Mouse (Mus musculus) spleen, postnatal 14 days (tissue): ENCODE measurements around the gene Sppl3.

Source experiments
- DNase-seq, 2 experiments: peaks; one replicate each; pipeline ENCODE4 v3.0.0; 2021 to 2022; ENCODE audit warnings: low spot score in 2 of 2

Sppl3 gene

DNA sequence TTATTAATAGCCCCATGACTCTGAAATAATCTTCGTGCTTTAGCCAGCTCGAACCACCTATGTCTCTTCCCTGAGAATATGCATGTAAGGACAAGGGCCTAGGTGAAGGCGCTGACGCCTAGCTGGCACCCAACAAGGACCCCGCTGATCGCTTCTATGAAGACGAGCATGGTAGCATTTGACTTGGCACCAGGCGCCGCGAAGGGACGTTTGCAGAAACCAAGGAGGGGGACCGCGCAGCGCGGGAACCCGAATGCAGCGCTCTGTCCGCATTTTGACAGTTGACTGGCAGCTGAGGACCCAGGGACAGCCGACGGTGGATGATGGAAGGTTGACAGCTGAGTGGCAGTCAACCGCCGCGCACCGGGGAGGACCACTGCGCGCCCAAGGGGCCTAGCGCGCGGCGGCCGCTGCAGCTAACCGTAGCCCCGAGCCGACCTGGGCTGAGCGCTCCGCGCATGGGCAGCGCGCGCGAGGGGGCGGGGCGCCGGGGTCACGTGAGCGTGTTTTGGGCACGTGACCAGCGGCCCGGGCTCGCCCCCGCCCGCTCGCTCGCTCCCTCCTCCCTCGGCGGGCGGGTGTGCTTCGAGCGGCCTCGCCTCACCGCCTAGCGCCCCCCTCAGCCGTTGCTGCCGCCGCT lies at the start of gene Sppl3:
Gene Sppl3 (plus strand): TSS at position 561 of the 640 bp plus-strand sequence.
- peak; percentile 96 to 98 for DNase-seq

DNA sequence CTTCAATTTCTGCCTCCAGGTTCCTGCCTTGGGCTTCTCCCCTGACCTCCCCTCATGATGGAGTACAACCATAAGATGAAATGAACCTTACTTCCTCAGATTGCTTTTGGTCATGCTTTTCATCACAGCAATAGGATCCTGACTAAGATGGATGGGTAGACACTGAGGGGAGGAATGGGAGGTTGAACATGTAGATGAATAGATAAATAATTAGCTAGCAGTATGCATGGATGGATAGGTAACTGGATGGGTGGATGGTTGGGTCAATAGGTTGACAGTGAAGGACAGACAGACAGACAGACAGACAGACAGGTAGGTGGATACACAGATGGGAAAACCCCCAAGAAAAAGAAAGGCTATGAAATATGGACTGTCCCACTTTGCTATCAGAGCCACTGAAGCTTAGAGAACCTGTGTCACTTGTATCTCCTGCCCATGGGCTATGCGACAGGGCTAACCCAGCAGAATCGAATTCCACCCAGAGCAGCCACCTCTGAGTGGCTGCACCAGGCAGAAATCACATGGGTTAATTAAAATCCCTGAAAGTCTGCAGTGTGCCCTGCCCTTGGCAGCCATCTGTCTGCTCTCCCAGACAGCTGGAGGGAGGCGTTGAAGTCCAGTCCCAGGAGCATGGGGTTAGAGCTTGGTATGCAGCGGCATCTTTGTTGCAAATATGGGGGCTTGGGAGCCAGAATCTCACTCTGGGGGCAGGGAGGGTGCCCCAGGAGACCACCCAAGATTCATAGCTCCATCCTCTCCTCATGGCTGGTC lies 49.2 kb upstream of the Sppl3 start:
- no peak for DNase-seq

DNA sequence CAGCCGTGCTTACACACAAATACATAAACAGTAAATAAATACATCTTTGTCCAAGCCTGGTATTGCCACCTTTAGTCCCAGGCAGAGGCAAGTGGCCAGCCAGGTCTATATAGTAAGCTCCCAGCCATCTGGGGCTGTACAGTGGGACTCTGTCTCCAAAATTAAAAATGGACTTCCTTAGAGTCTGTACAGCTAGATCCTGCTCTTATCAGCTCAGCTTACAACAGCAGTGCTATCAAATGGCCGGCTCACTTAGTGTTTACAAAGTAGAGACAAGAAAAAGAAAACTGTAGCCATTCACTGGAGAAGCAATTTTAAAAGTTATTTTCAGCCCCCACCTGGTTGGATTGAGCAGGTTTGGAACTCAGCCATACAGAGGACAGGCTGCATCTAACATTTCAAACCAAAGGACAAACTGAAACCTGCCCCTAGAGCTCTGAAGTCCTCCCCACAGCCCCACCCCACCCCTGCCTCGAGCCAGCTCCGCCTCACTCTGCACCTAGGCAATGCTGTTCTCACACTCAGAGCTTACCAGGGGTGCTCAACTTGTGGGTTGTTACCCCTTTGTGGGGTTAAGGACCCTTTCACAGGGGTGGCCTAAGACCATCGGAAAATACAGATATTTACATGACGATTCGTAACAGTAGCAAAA lies 46.5 kb upstream of the Sppl3 start:
- no peak for DNase-seq

DNA sequence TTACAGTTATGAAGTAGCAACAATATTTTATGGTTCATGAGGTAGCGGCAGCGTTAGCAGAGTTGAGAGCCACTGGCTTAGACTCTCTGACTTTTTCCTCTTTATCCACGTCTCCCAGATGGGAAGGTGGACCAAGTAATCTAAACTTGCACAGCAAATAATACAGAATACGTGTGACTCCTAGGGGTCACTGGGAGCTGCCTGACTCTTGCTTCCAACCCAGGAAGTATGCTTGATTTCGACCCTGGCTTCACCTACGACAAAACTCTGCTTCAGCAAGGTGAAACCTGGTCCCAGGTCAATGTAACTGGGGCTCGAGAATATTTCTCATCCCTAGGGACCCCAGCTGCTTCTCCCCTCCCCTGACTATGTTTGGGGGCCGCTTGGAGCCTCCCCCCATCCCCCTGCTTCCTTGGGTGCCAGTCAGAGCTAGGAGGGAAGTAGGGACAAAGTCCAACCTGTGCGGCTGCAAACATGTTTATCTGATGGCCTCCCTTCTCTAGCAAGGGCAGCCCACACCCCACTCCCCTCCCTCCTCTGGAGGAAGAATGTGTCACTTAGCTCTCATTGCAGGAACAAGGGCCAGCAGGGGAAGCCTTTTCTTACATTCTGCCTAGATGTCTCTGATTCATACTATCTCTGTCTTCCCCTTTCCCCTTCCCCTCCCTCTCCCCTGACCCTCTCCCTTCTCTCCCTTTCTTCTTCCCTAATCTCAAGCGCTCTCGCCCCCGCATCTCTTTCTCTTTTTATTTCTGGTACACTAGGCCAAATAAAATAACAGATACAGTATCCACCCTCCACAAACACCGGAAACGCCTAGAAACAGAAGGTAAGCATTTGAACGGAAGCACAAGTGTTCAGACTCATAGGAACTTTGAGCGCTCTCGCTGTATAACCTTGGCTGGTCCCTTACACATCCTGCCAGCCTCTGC lies 45.7 kb upstream of the Sppl3 start:
- no peak for DNase-seq

DNA sequence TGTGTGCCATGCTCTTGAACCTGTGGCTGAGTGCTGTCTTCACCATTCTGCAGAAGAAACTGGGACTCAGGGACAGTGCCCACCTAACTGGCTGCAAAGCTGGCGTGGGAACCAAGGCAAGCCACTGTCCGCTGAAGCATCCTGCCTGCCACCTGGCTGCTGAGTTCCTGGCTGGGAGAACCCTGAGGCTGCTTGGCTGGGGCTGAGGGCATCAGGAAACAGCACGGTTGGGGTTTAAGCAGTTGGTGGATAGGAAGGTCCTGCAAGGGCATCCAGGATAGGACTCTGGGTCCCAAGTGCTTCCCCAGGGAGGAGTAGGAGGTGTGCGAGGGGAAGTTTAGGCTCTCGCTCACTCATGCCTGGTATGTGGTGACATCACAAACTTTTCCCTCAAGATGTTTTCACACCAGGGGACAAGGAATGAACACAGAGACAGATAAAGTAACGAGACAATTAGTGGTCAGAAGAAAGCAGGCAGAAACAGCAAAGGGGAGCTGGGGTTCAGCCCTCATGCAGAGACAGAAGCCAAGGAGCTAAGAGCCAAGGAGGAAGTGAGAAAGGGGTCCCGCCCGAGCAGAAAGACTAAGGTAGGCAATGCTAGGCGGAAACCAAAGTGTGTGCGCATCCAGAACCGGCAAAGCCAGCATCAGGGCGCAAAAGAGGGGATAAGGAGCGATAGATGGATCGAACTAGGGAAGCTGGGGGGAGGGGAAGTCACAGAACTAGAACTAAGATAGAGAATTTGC lies 43.2 kb upstream of the Sppl3 start:
- no peak for DNase-seq

DNA sequence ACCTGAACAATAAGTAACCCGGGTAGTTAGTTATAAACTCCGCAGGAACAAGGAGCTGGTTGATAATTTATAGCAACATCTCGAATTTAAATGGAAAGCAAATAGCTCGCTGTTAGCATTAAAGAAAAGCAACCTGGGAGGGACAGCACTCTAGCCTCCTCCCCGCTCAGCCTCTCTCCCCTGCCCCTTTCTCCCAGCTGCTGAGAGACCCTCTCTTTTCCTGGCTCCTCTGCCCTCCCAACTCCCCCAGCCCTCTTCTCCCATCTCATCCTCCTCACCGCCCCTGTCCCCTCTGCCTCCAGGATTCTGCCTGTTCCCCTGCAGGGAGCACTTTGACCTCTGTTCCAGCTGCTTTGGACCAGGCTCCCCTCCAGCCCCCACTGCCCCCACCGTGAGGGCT lies 42.3 kb upstream of the Sppl3 start:
- no peak for DNase-seq

DNA sequence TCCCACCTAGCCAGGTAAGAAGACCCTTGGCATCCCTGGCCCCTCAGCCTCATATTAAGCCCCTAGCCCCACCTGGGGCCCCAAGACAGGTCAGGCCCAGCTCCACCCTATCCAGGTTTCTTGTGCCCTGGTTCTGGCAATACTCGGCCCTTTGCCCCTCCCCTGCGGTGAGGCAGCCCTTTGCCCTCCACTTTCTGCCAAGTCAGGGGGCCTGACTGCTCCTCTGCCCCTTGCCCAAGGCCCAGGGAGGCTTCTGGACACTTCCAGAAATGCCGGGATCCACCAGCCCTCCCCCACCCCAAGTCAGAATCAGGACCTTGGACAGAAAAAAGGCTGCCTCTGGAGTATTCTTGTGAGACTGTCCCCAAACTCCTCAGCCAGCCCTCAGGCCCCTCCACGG lies 41.9 kb upstream of the Sppl3 start:
- no peak for DNase-seq

DNA sequence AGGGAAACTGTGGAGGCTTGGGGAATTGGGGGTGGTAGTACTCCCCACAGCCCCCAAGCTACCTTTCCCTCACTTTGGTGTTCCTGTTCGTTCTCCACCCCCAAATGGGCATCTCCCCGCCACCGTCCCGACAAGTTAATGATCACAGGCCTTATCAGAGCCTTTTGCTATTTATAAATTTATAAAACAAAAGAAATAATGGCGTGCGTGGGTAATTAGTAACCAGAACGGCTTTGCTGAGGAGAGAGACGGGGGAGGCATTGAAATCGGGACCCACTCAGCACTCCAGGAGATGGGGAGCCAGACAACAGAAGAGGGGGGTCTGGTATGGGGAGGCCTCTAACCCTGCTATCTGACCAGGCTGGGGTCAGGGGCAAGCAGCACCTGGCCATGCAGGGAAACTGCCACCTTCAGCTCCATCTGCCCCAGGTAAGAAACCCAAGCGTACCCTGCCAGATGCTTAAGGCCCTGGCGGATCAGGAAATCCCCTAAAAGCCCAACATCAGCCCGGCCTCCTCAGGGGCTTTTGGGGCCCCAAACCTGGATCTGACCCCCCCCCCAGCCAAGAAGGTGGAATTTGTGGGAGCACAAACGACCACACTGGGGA lies 41.2 kb upstream of the Sppl3 start:
- DNase-seq = no peak

DNA sequence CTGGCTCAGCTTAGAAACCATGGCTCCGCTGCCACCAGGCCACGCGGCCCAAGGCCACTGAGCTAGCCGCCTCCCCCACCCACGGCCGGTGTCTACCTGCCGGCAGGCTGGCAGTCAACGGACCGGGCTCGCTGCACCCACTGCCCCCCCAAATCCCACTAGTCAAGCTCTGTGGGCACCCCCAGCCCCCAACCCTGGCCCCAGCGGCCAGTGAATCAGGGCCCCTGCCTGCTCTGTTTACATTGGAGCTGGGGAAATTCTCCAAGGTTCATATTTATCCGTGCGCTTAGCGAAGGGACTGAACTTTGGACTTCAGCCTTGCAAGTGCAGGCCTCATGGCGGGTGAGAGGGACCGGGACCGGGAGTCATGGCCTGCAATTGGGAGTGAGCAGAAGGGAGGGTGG lies 40.1 kb upstream of the Sppl3 start, which contains the start of gene Hnf1a:
Gene Hnf1a (minus strand): TSS at position 271 of the 404 bp plus-strand sequence.
- no peak for DNase-seq

DNA sequence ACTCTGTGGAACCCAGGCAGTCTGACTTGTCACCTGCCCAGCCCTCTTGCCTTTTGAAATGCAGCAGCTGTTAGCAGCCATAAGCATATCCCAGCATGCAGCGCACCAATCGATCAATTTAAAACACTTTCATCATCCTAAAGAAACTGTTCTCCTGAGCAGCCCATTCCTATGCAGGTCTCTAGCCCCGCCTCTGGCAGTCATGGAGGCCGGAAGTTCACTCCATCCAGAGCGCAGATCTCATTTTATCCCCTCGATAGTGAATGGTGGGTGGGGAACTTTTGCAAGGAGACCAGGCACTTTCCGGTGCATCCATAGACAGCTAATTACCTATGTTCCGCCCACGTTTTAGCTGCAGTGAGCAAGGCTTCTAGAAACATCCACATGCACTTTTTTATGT lies 38.7 kb upstream of the Sppl3 start:
- no peak for DNase-seq

DNA sequence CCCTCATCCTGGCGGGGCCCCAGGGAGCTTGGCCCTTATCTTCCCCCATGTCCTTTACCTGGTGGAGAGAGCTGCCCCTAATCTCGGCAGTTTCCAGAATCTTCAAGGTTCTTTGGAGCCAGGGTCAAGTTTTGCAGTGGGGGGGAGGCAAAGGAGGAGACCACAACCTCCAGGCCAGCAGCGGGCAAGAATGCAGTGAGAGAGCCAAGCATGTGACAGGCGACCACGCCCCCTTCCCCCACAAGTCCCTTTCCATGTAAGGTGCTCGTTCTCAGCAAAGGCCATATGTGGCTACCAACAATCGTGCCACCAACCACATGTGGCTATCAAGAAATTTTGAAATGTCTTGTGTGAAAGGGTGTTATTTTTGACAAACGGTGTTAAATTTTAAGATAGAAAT lies 37.8 kb upstream of the Sppl3 start:
- no peak for DNase-seq

DNA sequence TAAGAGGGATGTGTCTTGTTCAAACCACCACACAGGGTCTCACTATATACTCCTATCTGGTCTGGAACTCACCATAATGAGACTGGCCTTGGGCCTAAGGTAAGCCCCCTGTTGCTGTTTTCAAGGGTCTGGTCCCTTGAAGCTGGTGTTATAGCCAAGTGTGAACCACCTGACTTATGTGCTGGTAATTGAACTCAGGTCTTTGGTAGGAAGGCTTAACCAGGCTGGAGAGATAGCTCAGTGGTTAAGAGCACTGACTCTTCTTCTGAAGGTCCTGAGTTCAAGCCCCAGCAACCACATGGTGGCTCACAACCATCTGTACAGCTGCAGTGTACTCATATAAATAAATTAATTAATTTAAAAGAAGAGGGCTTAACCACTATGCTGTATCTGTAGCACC lies 34.0 kb upstream of the Sppl3 start:
- no peak for DNase-seq

DNA sequence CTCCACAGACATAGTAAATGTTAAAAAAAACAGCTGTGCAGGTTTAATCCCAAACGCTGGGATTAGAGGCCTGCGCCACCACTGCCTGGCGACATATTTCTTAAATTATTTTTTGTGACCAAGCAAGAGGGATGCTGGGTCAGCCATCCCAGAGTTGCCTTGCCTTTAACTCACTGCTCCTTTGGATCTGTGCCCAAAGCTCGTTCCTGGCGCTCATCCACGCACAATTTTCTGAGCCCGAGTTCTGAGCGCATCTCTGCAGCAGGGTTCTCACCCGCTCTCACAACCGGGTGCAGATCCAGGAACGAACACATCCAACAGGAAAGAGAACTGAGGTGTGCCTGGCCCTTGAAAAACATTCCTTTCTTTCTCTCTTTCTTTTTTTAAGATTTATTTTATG lies 32.5 kb upstream of the Sppl3 start:
- DNase-seq = no peak

DNA sequence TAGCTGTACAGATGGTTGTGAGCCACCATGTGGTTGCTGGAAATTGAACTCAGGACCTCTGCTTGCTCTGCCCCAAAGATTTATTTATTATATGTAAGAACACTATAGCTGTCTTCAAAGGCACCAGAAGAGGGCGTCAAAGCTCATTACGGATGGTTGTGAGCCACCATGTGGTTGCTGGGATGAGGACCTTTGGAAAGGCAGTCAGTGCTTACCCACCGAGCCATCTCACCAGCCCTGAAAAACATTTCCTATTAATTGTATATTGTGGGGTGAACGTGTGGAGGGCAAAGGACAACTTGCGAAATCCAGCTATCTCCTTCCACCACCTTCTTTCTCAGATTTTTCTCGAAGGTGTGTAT lies 32.1 kb upstream of the Sppl3 start:
- no peak for DNase-seq

DNA sequence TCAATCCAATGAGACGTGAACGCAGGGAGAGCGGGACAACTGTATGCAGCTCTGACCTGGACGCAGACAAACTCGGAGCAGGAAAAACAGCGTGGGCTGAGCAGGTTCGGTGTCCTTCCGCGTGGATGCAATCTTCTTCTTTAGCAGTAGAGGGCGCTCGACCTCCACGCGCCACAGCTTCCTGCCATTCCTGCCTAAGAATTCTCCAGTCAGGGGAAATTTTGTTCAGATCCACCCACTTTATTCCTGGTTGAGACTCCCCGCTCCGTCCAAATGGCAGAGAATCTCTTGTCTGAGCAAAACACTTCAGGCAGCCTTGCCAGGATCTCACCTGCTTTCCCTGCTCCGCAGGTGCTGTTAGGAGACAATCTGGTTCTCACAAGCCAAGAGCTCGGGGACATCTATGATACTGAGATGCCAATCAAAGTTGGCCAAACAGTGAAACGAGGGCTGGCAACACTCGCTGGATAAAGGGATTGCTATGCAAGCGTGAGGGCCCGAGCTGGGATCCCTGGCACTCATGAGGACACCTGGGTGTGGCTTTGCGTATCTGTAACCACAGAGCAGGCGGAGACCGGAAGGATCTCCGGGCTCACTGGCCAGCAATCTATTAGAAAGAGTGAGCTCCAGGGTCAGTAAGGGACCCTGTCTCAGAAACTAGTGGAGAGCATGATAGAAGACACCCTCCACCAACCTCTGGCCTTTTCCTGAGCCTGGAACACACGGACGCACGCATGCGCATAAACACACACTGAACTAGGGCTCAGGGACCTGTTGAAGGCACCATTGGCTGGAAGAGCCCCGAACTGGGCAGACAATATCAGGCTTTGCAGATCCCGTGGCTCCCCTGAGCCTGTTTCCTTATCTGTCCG lies 31.5 kb upstream of the Sppl3 start:
- peak; percentile 47 to 63 for DNase-seq

DNA sequence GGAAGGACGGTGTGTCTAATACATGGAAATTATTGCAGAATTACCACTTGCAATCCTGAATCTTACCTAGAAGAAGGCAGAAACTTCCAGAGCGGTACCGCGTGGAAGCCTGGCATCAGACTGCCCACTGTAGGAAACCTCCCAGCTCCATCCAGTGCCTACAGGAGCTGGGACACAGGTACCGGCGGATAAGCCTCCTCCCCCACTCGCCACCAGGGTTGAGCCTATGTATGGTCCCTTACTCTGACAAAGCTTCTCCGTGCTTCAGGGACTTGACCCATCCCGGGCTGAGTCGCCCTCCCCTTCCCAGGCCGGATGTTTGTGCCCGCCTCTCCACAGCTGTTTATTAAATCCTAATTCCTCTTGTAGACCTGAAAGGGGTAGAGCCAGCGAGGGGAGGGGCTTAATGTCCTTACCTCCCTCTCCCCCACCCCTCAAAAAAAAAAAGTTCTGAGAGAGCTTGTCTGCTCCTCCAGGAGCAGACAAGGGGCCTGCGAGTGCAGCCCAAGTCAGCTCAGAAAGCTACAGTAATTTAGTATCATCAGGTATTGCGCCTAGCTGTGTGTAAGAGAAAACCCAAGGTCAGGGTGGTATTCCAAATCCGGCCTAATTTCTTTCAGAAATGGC lies 30.7 kb upstream of the Sppl3 start:
- DNase-seq = no peak

DNA sequence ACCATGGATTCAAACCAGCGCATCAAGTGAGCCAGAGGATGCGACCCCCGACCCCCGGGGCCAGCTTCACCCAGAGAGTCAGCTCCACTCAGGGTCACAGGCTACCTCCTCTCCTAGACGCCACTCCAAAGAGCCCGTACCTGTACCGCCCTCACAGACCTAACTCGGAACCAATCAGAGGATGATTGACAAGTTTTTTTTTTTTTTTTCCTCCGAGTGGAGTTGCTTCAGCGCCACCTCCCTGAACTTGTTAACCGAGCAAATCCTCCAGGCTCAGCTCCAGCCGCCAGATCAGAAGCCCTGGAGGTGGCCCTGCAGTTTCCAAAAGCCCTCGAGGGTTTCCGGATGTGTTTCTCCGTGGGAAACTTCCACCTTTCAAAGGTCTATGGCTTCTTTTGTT lies 28.9 kb upstream of the Sppl3 start:
- DNase-seq = no peak

DNA sequence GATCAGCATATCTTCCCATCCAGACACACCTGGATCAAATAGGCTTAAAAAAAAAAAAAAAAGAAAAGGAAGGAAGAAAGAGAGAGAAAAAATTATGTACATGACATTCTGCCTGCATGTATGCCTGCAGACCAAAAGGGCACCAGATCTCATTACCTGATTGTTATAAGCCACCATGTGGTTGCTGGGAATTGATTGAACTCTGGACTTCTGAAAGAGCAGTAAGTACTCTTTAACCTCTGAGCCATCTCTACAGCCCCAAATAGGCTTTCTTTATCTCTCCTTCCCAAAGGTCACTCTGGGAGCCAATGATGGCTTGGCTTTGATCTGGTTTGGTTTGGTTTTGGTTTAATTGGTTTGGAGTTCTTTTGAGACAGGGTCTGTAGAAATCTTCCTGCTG lies 25.9 kb upstream of the Sppl3 start:
- no peak for DNase-seq

DNA sequence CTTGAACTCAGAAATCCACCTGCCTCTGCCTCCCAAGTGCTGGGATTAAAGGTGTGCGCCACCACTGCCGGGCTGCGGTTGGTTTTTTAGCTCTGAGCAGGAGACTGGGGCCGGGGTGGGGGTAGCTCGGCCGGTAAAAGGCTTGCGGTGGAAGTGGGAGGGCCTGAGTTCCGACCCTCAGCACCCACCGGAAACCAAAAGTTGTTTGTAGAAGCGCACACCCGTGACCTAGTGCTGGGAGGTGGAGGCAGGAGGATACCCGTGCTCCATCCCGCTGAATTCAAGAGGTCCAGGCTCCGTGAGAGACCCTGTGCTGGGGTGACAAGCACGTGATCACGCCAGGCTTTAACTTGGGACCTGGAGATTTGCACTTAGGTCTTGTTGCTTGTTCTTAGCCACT lies 14.5 kb upstream of the Sppl3 start:
- no peak for DNase-seq
